Mouse (Mus musculus) left cerebral cortex, adult 2 months (tissue): ENCODE measurements at regions not wholly inside any gene's neighbourhood (a gene's known extent, or its start where the extent isn't known, plus 50 kb on each side); places are given as distances from the start of the nearest gene placed in this dataset.

Experiments
- DNase-seq, 2 experiments: peaks; one replicate each; pipeline ENCODE4 v3.0.0; 2021 to 2022; ENCODE audit warnings: low spot score in 2 of 2, mixed read lengths in 1 of 2; ENCODE audit errors: extremely low spot score in 1 of 2
- H3K27ac ChIP-seq: fragments of 200-600 bp; 2 replicates; pipeline ENCODE4 v1.8.1; 2022
- H3K4me3 ChIP-seq: fragments of 200-600 bp; 2 replicates; pipeline ENCODE4 v1.8.1; 2022
- CTCF ChIP-seq: fragments of 200-600 bp; IDR thresholded peaks from 2 replicates; pipeline ENCODE4 v1.8.1; 2022; ENCODE audit warnings: antibody characterized with exemption, mild to moderate bottlenecking, moderate library complexity
- intact Hi-C: fragments of 180-260 bp; cut with DNase I; formaldehyde crosslinking; loops from one replicate; pipeline ENCODE4 v1.15.1; 2025

DNA sequence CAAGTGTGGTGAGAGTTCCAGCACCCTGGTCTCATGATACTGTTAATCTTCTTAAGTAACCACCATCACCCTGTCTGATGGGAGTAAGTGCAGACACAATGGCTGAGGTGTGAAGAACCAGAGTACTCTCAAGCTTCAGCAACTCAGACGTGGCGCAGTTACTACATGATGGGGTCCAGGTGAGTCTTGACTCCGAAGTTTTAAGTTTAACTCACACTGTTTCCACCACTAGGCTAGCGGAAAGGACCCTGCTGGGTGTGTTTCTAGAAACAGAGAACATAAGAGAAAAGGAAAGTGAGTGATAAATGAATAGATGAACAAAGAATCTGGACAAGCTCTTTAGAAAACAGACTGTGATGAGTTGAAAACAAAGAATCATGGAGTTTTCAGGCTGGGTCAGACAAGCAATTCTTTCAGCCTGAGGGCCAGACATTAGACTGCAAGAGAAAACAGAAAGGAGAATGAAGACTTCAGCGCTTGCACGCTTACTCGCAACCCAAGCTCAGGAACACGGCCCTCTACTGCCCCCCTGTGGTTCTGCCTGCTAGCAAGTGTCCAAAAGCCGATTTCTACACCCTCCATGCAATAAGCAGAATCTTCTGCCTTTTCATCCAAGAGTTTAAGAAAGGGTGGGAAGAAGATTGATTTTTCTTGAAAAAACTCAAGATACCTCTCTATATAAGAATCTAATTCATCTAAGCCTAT is 2593.6 kb upstream of the Gm6569 start:
- peak; percentile 83 to 92 for DNase-seq
- no peak overlapping the region for H3K27ac ChIP-seq
- peak; percentile 89 for TF ChIP-seq CTCF
- intact Hi-C loops = loop anchor here (5.0 to 10.0 kb wide), 2 partner anchors 134 to 318 kb away; no protein-coding TSS in a partner anchor
- H3K4me3 ChIP-seq = no peak overlapping the region

DNA sequence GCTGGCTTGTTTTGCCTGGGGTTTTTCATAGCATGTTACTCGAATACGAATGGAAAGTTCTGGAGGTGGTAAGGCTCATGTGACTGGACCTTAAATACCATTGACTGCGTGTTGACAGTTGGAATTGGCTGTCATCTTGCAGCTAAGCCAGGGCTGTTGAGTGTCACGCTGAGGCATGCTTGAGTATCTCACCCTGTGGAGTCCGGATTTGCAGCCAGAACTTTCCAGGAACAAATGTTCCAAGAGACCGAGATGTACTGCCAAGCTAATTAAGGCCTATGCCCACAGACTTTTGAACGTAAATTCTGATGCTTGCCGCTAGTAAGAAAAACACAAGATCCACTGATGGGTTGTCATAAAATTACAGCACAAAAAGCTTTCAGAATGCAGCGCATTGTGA is 2590.8 kb upstream of the Gm6569 start:
- Histone ChIP-seq H3K4me3 (no peak overlapping the region), H3K27ac (no peak overlapping the region)
- intact Hi-C loops = loop anchor here (5.0 to 10.0 kb wide), 2 partner anchors 131 to 321 kb away; no protein-coding TSS in a partner anchor
- no peak; the same call in 1 of the 2 replicates for TF ChIP-seq CTCF
- DNase-seq = peak; percentile 12 to 25

DNA sequence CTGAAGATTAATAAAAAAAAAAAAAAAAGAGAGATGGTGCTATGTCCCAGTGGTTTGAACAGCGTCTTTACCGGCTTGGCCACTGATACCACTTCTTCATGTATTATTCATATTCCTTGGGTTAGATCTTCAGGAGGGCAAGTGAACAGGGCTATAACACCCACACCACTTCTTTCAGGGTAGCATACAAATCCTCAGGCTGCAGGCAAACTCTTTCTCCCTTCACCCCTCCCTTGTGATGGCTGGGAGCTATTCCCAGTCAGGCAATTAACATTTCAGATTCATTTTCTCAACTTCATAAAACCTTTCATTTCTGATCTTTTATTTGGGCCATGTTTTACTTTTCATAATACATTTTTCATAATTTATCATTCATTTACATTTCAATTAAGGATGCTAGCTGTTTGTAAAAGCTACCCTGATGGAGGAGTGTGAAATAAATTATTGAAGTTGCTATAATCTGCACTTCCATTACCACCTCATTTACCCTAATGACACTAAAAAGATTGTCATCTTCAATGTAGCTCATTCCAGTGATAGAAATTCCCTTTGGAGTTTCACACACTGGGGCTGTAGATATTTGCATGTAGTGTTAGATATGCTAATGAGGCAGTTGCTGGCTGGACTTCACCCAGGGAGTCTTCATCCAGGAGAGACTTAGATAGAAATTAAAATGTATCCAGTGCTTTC is 2558.3 kb upstream of the Gm6569 start:
- Histone ChIP-seq H3K27ac (no peak overlapping the region), H3K4me3 (no peak overlapping the region)
- intact Hi-C loops = no loop called here
- TF ChIP-seq CTCF = no peak
- DNase-seq = no peak

DNA sequence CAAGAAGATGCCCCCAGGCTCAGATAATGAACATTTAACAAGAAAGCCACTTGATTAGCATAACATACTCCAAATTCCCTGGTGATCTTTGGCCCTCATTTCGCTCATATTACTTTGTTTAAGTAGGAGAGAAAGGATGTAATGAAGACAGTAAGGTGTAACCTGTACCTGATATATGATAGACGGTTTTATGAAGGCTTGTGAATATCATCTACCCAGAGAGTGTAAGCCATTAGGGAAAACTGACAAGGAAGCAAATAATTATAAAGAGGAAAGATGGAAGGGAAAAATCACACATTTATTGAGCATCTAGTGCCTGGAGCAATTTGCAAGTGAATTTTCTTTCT is 2557.8 kb upstream of the Gm6569 start:
- no peak for DNase-seq
- Histone ChIP-seq H3K27ac (no peak overlapping the region), H3K4me3 (no peak overlapping the region)
- TF ChIP-seq CTCF = no peak
- intact Hi-C loops = no loop called here

DNA sequence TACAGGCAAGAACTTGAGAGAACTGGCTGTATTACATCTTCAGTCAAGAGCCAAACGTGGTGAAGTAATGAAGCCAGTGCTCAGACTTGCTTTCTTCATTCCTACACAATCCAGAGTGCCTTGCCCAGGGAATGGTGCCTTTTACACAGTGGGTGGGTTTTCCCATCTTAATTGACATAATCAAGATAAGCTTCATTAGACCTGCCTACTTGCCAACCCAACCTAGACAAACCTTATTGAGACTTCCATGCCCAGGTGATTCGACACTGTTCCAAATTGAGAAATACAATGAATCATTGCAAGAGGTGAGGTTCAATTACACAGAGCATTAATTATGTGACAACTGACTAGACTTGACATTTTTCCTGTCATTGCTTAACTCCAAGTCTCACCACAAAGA is 2557.0 kb upstream of the Gm6569 start:
- no peak overlapping the region for H3K27ac ChIP-seq
- intact Hi-C loops = no loop called here
- no peak for DNase-seq
- TF ChIP-seq CTCF = no peak
- no peak overlapping the region for H3K4me3 ChIP-seq

DNA sequence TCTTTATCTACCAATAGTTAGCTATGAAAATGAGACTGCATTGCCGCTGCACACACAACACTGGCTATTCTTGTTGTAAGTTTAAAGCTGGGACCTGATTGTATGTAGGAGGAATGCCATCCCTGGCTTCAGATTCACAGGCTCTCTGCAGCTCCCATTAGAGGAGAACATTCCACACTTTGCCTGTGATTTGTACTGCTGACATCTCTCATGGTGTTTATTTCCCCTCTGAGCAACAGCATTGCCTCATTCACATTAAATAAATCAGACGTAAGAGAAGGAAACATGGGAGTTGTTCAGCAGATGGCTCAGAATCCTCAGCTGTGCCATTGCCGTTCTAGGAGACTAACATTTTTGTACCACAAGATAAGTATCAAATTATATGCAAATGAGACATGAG is 2550.6 kb upstream of the Gm6569 start:
- Histone ChIP-seq H3K4me3 (no peak overlapping the region), H3K27ac (no peak overlapping the region)
- no peak for DNase-seq
- no peak for TF ChIP-seq CTCF
- intact Hi-C loops = no loop called here

DNA sequence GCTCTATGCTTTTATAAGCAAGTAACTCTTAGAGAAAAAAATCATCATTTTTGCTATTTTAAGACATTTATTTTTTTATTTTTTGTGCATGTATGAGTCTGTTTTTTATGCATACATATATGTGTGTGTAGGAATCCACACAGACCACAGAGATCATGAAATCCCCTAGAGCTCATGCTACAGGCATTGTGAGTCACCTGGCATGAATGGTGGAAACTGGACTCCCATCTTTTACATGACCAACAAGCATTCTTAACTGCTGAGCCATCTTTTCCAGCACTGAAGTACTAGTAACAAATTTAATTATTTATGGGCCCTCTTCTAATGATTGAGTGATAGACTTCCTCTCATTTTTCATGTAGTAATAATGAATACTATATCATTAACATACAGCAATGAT is 2531.8 kb upstream of the Gm6569 start:
- no peak for DNase-seq
- Histone ChIP-seq H3K4me3 (no peak overlapping the region), H3K27ac (no peak overlapping the region)
- intact Hi-C loops = no loop called here
- TF ChIP-seq CTCF = no peak

DNA sequence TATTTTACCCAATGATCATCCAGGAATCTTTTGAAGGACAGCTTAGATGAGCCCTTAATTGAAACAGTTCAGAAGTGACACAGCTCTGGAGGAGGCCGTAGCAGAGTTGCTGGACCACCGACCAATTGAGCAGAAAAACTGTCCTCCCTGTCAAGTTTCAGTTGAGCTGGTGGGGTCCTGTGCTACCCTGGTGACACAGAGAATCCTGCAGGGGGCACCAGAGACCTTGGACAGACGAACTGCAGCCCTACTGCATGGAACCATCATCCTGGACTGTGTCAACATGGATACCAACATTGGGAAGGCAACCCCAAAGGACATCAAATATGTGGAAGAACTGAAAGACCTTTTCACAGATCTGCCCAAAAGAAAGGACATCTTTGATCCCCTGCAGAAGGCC is 2524.1 kb upstream of the Gm6569 start:
- H3K27ac ChIP-seq = no peak overlapping the region
- DNase-seq = no peak
- intact Hi-C loops = loop anchor here (2.0 kb wide), 1 partner anchor 65 kb away; no protein-coding TSS in a partner anchor
- peak; percentile 26 for TF ChIP-seq CTCF
- H3K4me3 ChIP-seq = no peak overlapping the region

DNA sequence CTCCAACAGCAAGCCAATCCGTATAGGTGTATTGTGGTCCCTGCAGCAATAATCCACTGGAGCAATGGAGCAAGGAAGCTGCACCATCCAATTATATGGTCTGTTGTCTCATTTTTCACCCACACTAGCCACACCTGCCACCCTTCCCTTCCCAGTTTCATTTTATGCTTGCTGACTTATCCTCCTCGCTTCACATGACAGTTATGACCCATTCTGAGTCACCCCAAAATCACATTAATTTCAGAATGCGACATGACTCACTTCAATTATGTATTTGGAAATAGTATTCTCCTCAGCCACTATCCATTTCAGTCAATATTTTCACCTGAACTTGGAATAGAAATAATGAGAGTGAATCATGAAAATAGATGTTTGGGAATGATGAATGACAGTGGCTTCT is 2507.8 kb upstream of the Gm6569 start:
- no peak overlapping the region for H3K27ac ChIP-seq
- intact Hi-C loops = no loop called here
- TF ChIP-seq CTCF = no peak
- no peak overlapping the region for H3K4me3 ChIP-seq
- DNase-seq = no peak

DNA sequence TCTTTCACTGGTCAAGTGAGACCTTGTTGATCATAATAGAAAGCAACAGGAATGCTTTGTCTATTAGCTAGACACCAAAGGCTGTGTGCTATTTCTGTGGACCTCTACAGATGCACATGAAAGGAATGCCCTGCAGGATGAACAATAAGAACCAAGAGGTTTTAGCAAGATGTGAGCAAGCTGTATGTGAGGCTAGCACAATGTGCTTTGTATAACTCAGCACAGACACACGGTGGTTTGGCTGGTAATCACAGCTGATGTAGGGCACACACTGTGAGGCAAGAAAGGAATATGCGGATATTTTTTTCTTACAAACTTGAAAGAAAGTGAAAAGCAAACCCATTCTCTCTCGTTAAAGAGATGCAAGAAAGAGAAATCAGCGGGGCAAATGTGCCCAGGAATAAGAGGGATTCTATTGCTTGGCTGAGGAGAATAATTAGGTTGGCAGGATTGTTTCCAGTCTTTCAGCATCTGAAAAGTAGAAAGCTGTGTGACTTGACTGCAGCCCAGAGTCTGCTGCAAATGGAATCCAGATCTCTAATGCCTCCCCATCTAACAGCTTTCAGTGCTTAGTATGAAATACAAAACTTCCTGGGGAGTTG is 2476.1 kb upstream of the Gm6569 start:
- intact Hi-C loops = no loop called here
- no peak overlapping the region for H3K4me3 ChIP-seq
- no peak for TF ChIP-seq CTCF
- no peak overlapping the region for H3K27ac ChIP-seq
- no peak for DNase-seq

DNA sequence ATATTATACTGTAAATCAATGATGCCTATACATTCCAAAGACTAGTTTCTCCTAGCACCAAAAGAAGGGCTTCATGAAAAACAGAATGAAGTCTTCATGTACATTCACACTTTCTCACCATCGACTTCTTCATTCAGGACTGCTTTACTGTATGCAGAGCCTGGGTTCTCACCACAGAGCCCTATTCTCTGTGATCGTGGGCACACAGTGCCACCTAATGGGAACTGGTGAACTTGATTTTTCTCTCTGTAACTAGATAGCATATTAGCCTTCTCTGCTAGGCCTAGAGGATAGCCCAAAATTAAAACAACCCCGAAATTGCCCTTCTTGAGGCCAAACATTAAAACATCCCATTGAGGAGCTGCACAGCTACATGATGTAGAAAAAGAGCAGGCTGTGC is 2458.6 kb upstream of the Gm6569 start:
- no peak overlapping the region for H3K4me3 ChIP-seq
- DNase-seq = peak; percentile 54 to 60
- intact Hi-C loops = loop anchor here (2.0 to 10.0 kb wide), 3 partner anchors 65 to 441 kb away; no protein-coding TSS in a partner anchor
- H3K27ac ChIP-seq = no peak overlapping the region
- peak; percentile 65 for TF ChIP-seq CTCF
